Mouse (Mus musculus): Measurements from ENCODE around the gene Ube2e2.

GRCm38 (mm10) chr14:18670712-18671111 lies 223.4 kb downstream of the Ube2e2 start:
- TF ChIP-seq POLR2A (IDR thresholded peaks at IDR 0.05; ENCODE audit: borderline replicate concordance, extremely low read depth, low read depth, low read length) (no peak), CTCF (IDR thresholded peaks at IDR 0.05; ENCODE audit: insufficient read depth, low read length) (no peak)
